Mouse (Mus musculus): ENCODE data around the gene Ly6f. TPM values are rescaled to one million over a fixed set of nuclear protein-coding genes. Genes with fewer than 3 reads are reported as not detected.

Ly6f gene
- polyA plus RNA-seq (2014; fragmentation: Illumina TruSeq; extraction: RNeasy Lipid Tissue Mini Kit (QIAGEN cat#74804); ENCODE audit: low read depth, low replicate concordance) = 1.4 TPM

DNA sequence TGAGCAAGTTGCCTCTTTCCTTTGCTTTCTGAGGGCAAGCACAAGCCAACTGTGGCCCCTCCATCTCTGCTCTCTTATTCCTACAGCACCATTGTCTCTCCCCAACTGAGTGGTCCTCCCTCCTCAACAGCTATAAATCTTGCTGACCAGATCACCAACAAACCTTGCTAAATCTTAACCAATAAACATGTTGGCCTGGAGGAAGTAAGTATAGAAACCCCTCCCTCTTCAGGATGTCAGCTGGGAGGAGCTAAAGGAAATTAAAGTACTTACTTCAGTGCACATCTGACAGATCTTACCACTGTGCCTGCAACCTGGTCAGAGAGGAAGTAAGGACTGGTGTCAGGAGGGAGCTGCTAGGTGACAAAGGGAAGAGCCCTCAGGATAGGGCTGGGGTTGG is at the start of gene Ly6f:
Gene Ly6f (plus strand): TSS at position 301 of the 400 bp plus-strand sequence.

Other genes with a start within 250 kb of the Ly6f start
- gene Ly6c1, start 219.6 kb upstream of the Ly6f start, polyA plus RNA-seq (2014; fragmentation: Illumina TruSeq; extraction: RNeasy Lipid Tissue Mini Kit (QIAGEN cat#74804); ENCODE audit: low read depth, low replicate concordance) = 0.64 TPM
- gene Ly6c2, start 156.5 kb upstream of the Ly6f start, polyA plus RNA-seq (2014; fragmentation: Illumina TruSeq; extraction: RNeasy Lipid Tissue Mini Kit (QIAGEN cat#74804); ENCODE audit: low read depth, low replicate concordance) = 0.45 TPM
- not detected for gene Ly6g, start 113.2 kb upstream of the Ly6f start, polyA plus RNA-seq (2014; fragmentation: Illumina TruSeq; extraction: RNeasy Lipid Tissue Mini Kit (QIAGEN cat#74804); ENCODE audit: low read depth, low replicate concordance)
- 290 TPM for gene BC025446, start 52.0 kb upstream of the Ly6f start, polyA plus RNA-seq (2014; fragmentation: Illumina TruSeq; extraction: RNeasy Lipid Tissue Mini Kit (QIAGEN cat#74804); ENCODE audit: low read depth, low replicate concordance)